Mouse (Mus musculus) liver, adult 2 months (tissue): ENCODE results near the gene Mindy4. TPM values are rescaled to one million over a fixed set of nuclear protein-coding genes. Genes with fewer than 3 reads are reported as not detected.

ENCODE experiments used
- DNase-seq: peaks from one replicate; pipeline ENCODE4 v3.0.0-alpha.2; 2011; ENCODE audit warnings: low read depth, low spot score; ENCODE audit errors: extremely low read depth
- H3K27ac ChIP-seq: fragments of 200-500 bp; replicated peaks from 2 replicates; pipeline ENCODE4 v1.5.1; 2012; ENCODE audit warnings: low read depth, mild to moderate bottlenecking, control low read depth, inconsistent platforms, low read length; ENCODE audit not compliant: insufficient read depth
- H3K27me3 ChIP-seq: fragments of 200-500 bp; 2 replicates; pipeline ENCODE4 v1.6.1; 2012; ENCODE audit warnings: mild to moderate bottlenecking, moderate library complexity, low read length, inconsistent platforms; ENCODE audit not compliant: control insufficient read depth, insufficient read depth
- H3K36me3 ChIP-seq: fragments of 200-500 bp; 2 replicates; pipeline ENCODE4 v1.6.1; 2012; ENCODE audit warnings: low read length, inconsistent platforms; ENCODE audit not compliant: control insufficient read depth, insufficient read depth
- H3K4me1 ChIP-seq: fragments of 200-500 bp; 2 replicates; pipeline ENCODE4 v1.6.1; 2011; ENCODE audit warnings: low read length; ENCODE audit not compliant: control insufficient read depth, insufficient read depth
- H3K4me3 ChIP-seq: fragments of 200-500 bp; 2 replicates; pipeline ENCODE4 v1.5.1; 2011; ENCODE audit warnings: low read depth, mild to moderate bottlenecking, control low read depth, low read length, moderate library complexity; ENCODE audit not compliant: insufficient read depth
- H3K79me2 ChIP-seq: fragments of 200-500 bp; 2 replicates; pipeline ENCODE4 v1.6.1; 2012; ENCODE audit warnings: inconsistent platforms, mild to moderate bottlenecking, low read length, moderate library complexity; ENCODE audit not compliant: control insufficient read depth, insufficient read depth
- H3K9ac ChIP-seq: fragments of 200-500 bp; 2 replicates; pipeline ENCODE4 v1.6.1; 2012; ENCODE audit warnings: low read depth, mild to moderate bottlenecking, control low read depth, inconsistent platforms, low read length
- CTCF ChIP-seq: fragments of 200-500 bp; IDR thresholded peaks from 2 replicates; pipeline ENCODE4 v1.5.1; 2011; ENCODE audit warnings: low read depth, low read length, control low read depth
- POLR2A ChIP-seq: fragments of 200-500 bp; IDR thresholded peaks from 2 replicates; pipeline ENCODE4 v1.6.1; 2011; ENCODE audit warnings: low read length, control low read depth; ENCODE audit not compliant: insufficient read depth; ENCODE audit errors: extremely low read depth
- WGBS: fragments of 180-500 bp; shearing (Covaris S2); methylation state at CpG from one replicate; pipeline ENCODE4 v1.1.7; 2018; 5-methylcytosine and 5-hydroxymethylcytosine counted together
- polyA plus RNA-seq: library from polyadenylated mRNA; depleted of rRNA; stranded (reverse); fragments of >200 nt; gene quantifications from 2 replicates; pipeline ENCODE4 v1.2.3, GENCODE M21; 2012
- total RNA-seq: library from RNA; depleted of rRNA; stranded (reverse); fragments of >200 nt; gene quantifications from 2 replicates; pipeline ENCODE4 v1.2.3, GENCODE M21; 2014

Gene Mindy4
- total and polyA plus RNA-seq, 2 experiments = 4.1 to 4.3 TPM

GRCm38 (mm10) chr6:55299917-55300316 lies 96.7 kb downstream of the Mindy4 start:
- DNase-seq = no peak
- no peak overlapping the region for H3K4me3 ChIP-seq
- H3K9ac ChIP-seq = no peak overlapping the region
- peaks cover 4% of the 10 kb centered on the region; the same call in 1 of the 2 replicates for H3K4me1 ChIP-seq
- no peak overlapping the region for H3K27ac ChIP-seq
- peaks cover 2% of the 10 kb centered on the region; the same call in 1 of the 2 replicates for H3K36me3 ChIP-seq
- H3K79me2 ChIP-seq = no peaks in the 10 kb centered on the region
- H3K27me3 ChIP-seq = no peaks in the 10 kb centered on the region
- TF ChIP-seq CTCF (no peak), POLR2A (no peak)
- 97% methylated on average over 2 of the region's 2 CpGs for WGBS

GRCm38 (mm10) chr6:55300704-55301103 lies 97.5 kb downstream of the Mindy4 start:
- no peaks in the 10 kb centered on the region for H3K27me3 ChIP-seq
- no peak for DNase-seq
- H3K9ac ChIP-seq = no peak overlapping the region
- no peak for TF ChIP-seq CTCF
- no peak for TF ChIP-seq POLR2A
- no peak overlapping the region for H3K4me3 ChIP-seq
- peaks cover 2% of the 10 kb centered on the region; the same call in 1 of the 2 replicates for H3K36me3 ChIP-seq
- H3K79me2 ChIP-seq = no peaks in the 10 kb centered on the region
- WGBS = 87% methylated on average over 11 of the region's 11 CpGs
- H3K4me1 ChIP-seq = peaks cover 4% of the 10 kb centered on the region; the same call in 1 of the 2 replicates
- no peak overlapping the region for H3K27ac ChIP-seq

- no peaks in the 10 kb centered on the region for H3K79me2 ChIP-seq
- DNase-seq = no peak
- no peak overlapping the region for H3K27ac ChIP-seq
- no peak overlapping the region for H3K9ac ChIP-seq
- no peaks in the 10 kb centered on the region for H3K4me1 ChIP-seq
- H3K36me3 ChIP-seq = no peaks in the 10 kb centered on the region
- no peak for TF ChIP-seq POLR2A
- TF ChIP-seq CTCF = no peak
- H3K4me3 ChIP-seq = no peak overlapping the region
- H3K27me3 ChIP-seq = no peaks in the 10 kb centered on the region
- 81% methylated on average over 2 of the region's 2 CpGs for WGBS
Measured at GRCm38 (mm10) chr6:55310179-55310578, 107.0 kb downstream of the Mindy4 start.

GRCm38 (mm10) chr6:55311962-55312361 lies 108.8 kb downstream of the Mindy4 start:
- no peak overlapping the region for H3K9ac ChIP-seq
- no peak overlapping the region for H3K27ac ChIP-seq
- H3K36me3 ChIP-seq = no peaks in the 10 kb centered on the region
- WGBS = 80% methylated on average over 5 of the region's 5 CpGs
- no peak overlapping the region for H3K4me3 ChIP-seq
- H3K79me2 ChIP-seq = no peaks in the 10 kb centered on the region
- H3K27me3 ChIP-seq = no peaks in the 10 kb centered on the region
- TF ChIP-seq CTCF (no peak), POLR2A (no peak)
- H3K4me1 ChIP-seq = no peaks in the 10 kb centered on the region
- DNase-seq = no peak

GRCm38 (mm10) chr6:55313893-55314292 lies 110.7 kb downstream of the Mindy4 start:
- no peak overlapping the region for H3K9ac ChIP-seq
- H3K79me2 ChIP-seq = no peaks in the 10 kb centered on the region
- H3K27ac ChIP-seq = no peak overlapping the region
- H3K36me3 ChIP-seq = no peaks in the 10 kb centered on the region
- H3K4me1 ChIP-seq = no peaks in the 10 kb centered on the region
- no peak overlapping the region for H3K4me3 ChIP-seq
- no peak for DNase-seq
- TF ChIP-seq CTCF (no peak), POLR2A (no peak)
- WGBS = 86% methylated on average over 4 of the region's 4 CpGs
- no peaks in the 10 kb centered on the region for H3K27me3 ChIP-seq

- Histone ChIP-seq H3K36me3 (no peaks in the 10 kb centered on the region), H3K79me2 (no peaks in the 10 kb centered on the region), H3K27ac (no peak overlapping the region), H3K9ac (no peak overlapping the region), H3K4me3 (no peak overlapping the region), H3K27me3 (no peaks in the 10 kb centered on the region), H3K4me1 (no peaks in the 10 kb centered on the region)
- TF ChIP-seq POLR2A = no peak
- TF ChIP-seq CTCF = no peak
- 91% methylated on average over 8 of the region's 8 CpGs for WGBS
- no peak for DNase-seq
Measured at GRCm38 (mm10) chr6:55314628-55315027, 111.4 kb downstream of the Mindy4 start.
